Mouse (Mus musculus) ES-CJ7 (cell line): ENCODE measurements at regions not wholly inside any gene's neighbourhood (a gene's known extent, or its start where the extent isn't known, plus 50 kb on each side); places are given as distances from the start of the nearest gene placed in this dataset.
A peak's percentile ranks its signal among the peaks of the same experiment; 100 is the strongest.

ENCODE experiments used
- DNase-seq: peaks from one replicate; pipeline ENCODE4 v3.0.0; 2011; ENCODE audit warnings: low read depth, low spot score

- DNase-seq, result no peak
Measured at GRCm38 (mm10) chr5:141137716-141138115, 103.6 kb upstream of the Sdk1 start.

DNA sequence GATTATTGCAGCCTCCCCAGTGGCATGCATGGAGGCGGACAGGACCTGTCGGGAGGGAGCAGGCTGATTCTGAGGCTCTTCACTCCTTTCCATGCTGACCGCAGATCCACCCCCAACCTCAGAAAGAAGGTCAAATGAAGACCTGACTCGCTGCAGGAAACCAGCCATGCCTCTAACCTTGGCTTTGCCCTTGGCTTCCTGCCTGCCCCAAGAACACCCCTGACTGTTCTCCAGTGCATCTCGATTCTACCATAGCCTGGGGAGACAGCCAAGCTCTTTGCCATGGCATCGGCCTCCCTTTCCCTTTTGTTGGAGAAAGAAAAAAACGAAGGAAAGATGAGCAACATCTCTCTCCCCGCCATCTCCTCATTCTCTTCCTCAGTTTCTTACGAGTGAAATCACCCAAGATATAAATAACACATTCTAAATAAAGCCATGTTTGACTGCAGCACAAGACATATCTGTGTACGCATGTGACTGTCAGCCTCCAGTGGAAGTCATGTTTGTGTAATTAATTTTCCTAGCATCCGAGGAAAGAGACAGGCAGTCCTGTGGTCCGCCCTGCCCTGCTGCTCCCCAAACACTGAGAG lies 102.4 kb upstream of the Sdk1 start:
- DNase-seq, result peak; percentile 9

- no peak for DNase-seq
Measured at GRCm38 (mm10) chr5:141139361-141139912, 101.9 kb upstream of the Sdk1 start.

DNA sequence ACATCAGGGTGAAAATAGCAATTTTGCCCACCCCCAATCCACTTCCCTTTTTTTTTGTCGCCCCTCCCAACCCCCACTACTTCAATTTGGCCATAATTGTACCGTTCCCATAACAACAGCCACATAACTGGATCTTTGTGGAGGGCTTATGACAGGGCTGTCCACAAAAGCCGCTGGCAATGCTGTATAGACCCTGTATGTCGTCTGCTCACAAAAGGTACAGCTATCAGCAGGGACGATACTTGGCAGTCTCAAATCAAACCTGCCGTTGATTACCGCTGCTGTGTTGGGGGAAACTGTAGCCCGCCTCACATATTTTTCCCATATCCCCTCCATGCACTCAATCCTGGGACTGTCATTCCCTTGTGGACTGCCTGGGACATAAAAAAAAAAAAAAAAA lies 80.9 kb upstream of the Sdk1 start:
- no peak for DNase-seq

- DNase-seq, result no peak
Measured at GRCm38 (mm10) chr5:141160956-141161355, 80.3 kb upstream of the Sdk1 start.

DNA sequence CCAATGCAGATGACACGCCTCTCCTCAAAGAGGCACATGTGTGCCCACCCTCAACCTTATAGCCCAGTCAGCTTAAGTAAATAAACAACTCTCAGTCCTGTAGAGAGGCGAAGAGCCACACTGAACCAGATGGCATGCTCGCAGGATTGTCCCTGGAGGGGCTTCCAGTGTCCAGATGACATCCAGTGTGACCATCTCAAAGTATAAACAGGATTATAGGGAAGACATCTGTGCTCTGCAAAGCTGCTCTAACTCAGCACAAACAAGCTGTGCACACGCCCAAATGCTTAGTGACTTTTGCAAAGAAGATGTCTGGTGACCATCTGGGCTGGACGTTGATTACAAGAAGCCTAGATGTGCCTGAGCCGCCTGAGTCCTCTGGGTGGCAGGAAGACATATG lies 58.8 kb upstream of the Sdk1 start:
- DNase-seq, result no peak

DNA sequence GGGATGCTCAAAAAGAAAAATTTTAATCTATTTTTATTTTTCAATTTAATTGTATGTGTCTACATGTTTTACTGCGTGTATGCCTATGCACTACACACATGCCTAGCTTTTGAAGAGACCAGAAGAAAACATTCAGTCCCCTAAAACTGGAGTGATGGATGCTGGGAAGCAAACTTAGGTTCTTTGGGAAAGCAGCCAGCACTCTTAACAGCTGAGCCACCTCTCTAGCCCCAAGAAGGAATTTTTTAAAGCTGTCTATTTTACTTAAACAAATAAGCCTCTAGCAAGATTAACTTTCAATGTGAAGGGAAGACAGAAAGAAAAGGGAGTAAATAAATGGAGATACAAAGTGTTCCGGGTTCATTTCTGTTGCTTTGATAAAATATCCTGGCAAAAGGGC lies 52.3 kb upstream of the Sdk1 start:
- DNase-seq, result no peak
